Mouse (Mus musculus) forebrain, embryonic 15.5 days (tissue): ENCODE results near the gene Fam161a. TPM values are rescaled to one million over a fixed set of nuclear protein-coding genes. Genes with fewer than 3 reads are reported as not detected.

Experiments used
- ATAC-seq: fragments of 200-750 bp; cut with Nextera tagmentation; replicated peaks from 2 replicates; pipeline ENCODE4 v1.8.0; 2017; ENCODE audit warnings: mild to moderate bottlenecking, moderate TSS enrichment, moderate library complexity
- H3K27ac ChIP-seq: fragments of 300-500 bp; sonication (generic); replicated peaks from 2 replicates; pipeline ENCODE4 v1.5.1; 2015; ENCODE audit warnings: mild to moderate bottlenecking, inconsistent platforms
- H3K27me3 ChIP-seq: fragments of 300-500 bp; sonication (generic); 2 replicates; pipeline ENCODE4 v1.6.1; 2015; ENCODE audit warnings: inconsistent platforms
- H3K36me3 ChIP-seq: fragments of 300-500 bp; sonication (generic); 2 replicates; pipeline ENCODE4 v1.6.1; 2015; ENCODE audit warnings: mild to moderate bottlenecking, inconsistent platforms
- H3K4me1 ChIP-seq: fragments of 300-500 bp; sonication (generic); 2 replicates; pipeline ENCODE4 v1.6.1; 2015; ENCODE audit warnings: inconsistent platforms
- H3K4me2 ChIP-seq: fragments of 300-500 bp; sonication (generic); replicated peaks from 2 replicates; pipeline ENCODE4 v1.6.1; 2015; ENCODE audit warnings: mild to moderate bottlenecking, inconsistent platforms
- H3K4me3 ChIP-seq: fragments of 300-500 bp; sonication (generic); 2 replicates; pipeline ENCODE4 v1.5.1; 2015; ENCODE audit warnings: mild to moderate bottlenecking, inconsistent platforms
- H3K9ac ChIP-seq: fragments of 300-500 bp; sonication (generic); replicated peaks from 2 replicates; pipeline ENCODE4 v1.6.1; 2015; ENCODE audit warnings: mild to moderate bottlenecking, inconsistent platforms
- H3K9me3 ChIP-seq: fragments of 300-500 bp; sonication (generic); 2 replicates; pipeline ENCODE4 v1.6.1; 2016; ENCODE audit warnings: inconsistent platforms
- WGBS: fragments of 180-500 bp; shearing (Covaris S2); methylation state at CpG from one replicate; pipeline ENCODE4 v1.1.7; 2015; ENCODE audit warnings: mixed read lengths; 5-methylcytosine and 5-hydroxymethylcytosine counted together
- polyA plus RNA-seq: library from polyadenylated mRNA; unstranded; fragments of >200 nt; fragmentation: Nextera tagmentation; extraction: Ambion mirVana; gene quantifications from 2 replicates; pipeline ENCODE4 v1.2.1, GENCODE M21; 2015

The Fam161a gene
- polyA plus RNA-seq, 1 experiment from 2014 or later, result 3.8 TPM

DNA sequence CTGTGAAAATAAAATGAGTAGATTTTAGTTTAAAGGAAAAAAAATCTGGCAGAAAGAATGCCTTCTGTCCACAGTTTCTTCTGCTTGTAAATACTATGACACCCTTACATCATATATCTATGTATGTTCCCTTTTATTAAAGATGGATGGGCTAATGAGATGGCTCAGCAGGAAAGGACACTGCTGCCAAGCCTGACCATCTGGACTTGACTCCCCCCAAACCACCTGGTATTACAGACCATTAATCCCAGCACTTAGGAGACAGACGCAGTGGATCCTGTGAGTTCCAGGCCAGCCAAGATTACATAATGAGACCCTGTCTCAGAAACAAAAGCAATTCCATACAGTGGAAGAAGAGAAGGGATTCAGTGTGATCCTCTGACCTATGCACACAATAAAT, 28.6 kb upstream of the Fam161a start:
- 0 out of 2 replicates have a peak, but pooled peaks cover 2% of the 10 kb centered on the region for H3K36me3 ChIP-seq
- ATAC-seq, result no peak
- H3K27me3 ChIP-seq, result no peaks in the 10 kb centered on the region
- no peak overlapping the region for H3K4me3 ChIP-seq
- H3K9me3 ChIP-seq, result no peaks in the 10 kb centered on the region
- no peak overlapping the region for H3K4me2 ChIP-seq
- peaks cover 58% of the 10 kb centered on the region for H3K4me1 ChIP-seq
- H3K9ac ChIP-seq, result no peak overlapping the region
- 39% methylated on average over 1 of the region's 1 CpGs for WGBS
- no peak overlapping the region for H3K27ac ChIP-seq

DNA sequence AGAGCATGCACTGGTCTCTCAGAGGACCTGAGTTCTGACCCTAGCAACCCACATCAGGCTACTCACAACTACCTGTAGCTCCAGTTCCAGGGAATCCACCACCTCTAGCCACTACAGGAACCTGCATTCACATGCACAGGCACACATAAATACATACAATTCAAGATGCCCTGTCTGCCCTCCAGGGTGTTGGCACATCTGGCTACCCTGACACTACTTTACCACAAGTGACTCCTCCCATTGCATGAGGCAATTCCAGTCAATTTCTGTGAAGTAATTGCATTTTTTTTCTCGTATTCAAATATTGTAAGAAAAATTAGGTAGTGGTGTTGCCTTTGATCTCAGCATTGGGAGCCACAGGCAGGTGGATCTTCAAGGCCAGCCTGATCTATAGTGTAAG, 28.1 kb upstream of the Fam161a start:
- Histone ChIP-seq H3K27me3 (no peaks in the 10 kb centered on the region), H3K4me3 (no peak overlapping the region), H3K36me3 (0 out of 2 replicates have a peak, but pooled peaks cover 2% of the 10 kb centered on the region), H3K9me3 (no peaks in the 10 kb centered on the region), H3K9ac (no peak overlapping the region), H3K4me1 (peaks cover 53% of the 10 kb centered on the region), H3K4me2 (no peak overlapping the region), H3K27ac (no peak overlapping the region)
- ATAC-seq, result no peak
- WGBS, result 90% methylated on average over 1 of the region's 1 CpGs

DNA sequence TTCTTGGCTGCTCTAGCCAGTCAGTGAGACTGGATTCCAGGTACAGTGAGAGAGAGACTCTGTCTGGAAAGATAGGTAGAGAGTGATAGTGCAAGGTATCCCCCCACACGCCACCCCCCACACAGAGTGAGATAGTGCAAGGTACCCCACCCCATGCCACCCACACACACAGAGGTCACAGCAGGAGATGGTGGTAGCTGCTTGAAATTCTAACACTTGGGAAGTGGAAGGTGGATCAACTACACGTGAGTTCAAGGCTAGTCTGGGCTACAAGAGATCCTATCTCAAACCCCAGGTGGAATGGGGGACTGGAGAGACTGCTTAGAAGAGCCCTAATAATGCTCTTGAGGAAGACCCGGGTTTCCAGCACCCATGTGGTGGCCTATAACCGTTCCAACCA, 26.3 kb upstream of the Fam161a start:
- H3K9me3 ChIP-seq, result no peaks in the 10 kb centered on the region
- no peak for ATAC-seq
- H3K4me3 ChIP-seq, result peak overlapping the region; percentile 65
- H3K27me3 ChIP-seq, result no peaks in the 10 kb centered on the region
- peak overlapping the region; percentile 59 for H3K4me2 ChIP-seq
- H3K9ac ChIP-seq, result peak overlapping the region; percentile 67; the same call in 1 of the 2 replicates
- H3K36me3 ChIP-seq, result 0 out of 2 replicates have a peak, but pooled peaks cover under 1% of the 10 kb centered on the region
- H3K4me1 ChIP-seq, result peaks cover 39% of the 10 kb centered on the region
- WGBS, result 51% methylated on average over 4 of the region's 4 CpGs
- no peak overlapping the region for H3K27ac ChIP-seq

DNA sequence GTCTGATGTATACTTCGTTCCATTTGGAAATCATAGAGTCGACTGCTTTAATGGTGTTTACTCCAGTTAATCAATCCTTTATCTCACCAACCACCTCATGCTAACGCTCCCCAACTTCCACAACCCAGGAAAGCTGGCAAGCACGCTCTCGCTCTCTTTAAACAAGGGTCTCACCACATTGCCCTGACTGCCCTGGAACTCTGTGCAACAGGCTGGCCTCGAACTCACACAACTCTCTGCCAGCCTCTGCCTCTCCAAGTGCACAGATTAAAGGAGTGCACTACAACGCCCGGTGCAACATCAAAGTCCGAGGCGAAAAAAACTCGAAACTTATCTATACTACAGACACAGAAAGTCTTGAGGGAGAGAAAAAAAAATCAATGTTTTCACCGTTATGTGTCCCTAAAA, 25.8 kb upstream of the Fam161a start:
- no peaks in the 10 kb centered on the region for H3K36me3 ChIP-seq
- H3K4me3 ChIP-seq, result peak overlapping the region; percentile 65
- peaks cover 34% of the 10 kb centered on the region for H3K4me1 ChIP-seq
- 3% methylated on average over 12 of the region's 12 CpGs for WGBS
- peak overlapping the region; percentile 96 for H3K27ac ChIP-seq
- H3K4me2 ChIP-seq, result peak overlapping the region; percentile 59
- ATAC-seq, result peak; percentile 53
- H3K9me3 ChIP-seq, result no peaks in the 10 kb centered on the region
- peak overlapping the region; percentile 67 for H3K9ac ChIP-seq
- H3K27me3 ChIP-seq, result no peaks in the 10 kb centered on the region

GRCm38 (mm10) chr11:22981984-22982757, 25.2 kb upstream of the Fam161a start, which contains the start of the genes Gm28048 and Commd1:
Gm28048 (minus strand) TSS chr11:22982090.
Commd1 (minus strand) TSS chr11:22982382.
- peak within 1 kb of the TSS; percentile 67 for H3K9ac ChIP-seq
- peak; percentile 94 for ATAC-seq
- no peaks in the 10 kb centered on the region for H3K27me3 ChIP-seq
- H3K4me1 ChIP-seq, result peaks cover 31% of the 10 kb centered on the region
- no peaks in the 10 kb centered on the region for H3K9me3 ChIP-seq
- peak within 1 kb of the TSS; percentile 96 for H3K27ac ChIP-seq
- peak within 1 kb of the TSS; percentile 59 for H3K4me2 ChIP-seq
- H3K4me3 ChIP-seq, result peak within 1 kb of the TSS; percentile 65
- 2% methylated on average over 42 of the region's 42 CpGs for WGBS
- no peaks in the 10 kb centered on the region for H3K36me3 ChIP-seq

- ATAC-seq, result no peak
- peaks cover 31% of the 10 kb centered on the region for H3K4me1 ChIP-seq
- H3K9me3 ChIP-seq, result no peaks in the 10 kb centered on the region
- H3K27ac ChIP-seq, result peak overlapping the region; percentile 96; the same call in 1 of the 2 replicates
- H3K4me2 ChIP-seq, result peak overlapping the region; percentile 59
- no peaks in the 10 kb centered on the region for H3K27me3 ChIP-seq
- no peak overlapping the region; the same call in 1 of the 2 replicates for H3K4me3 ChIP-seq
- no peaks in the 10 kb centered on the region for H3K36me3 ChIP-seq
- no peak overlapping the region for H3K9ac ChIP-seq
- 62% methylated on average over 6 of the region's 6 CpGs for WGBS
Observed at GRCm38 (mm10) chr11:22982846-22983245, 24.5 kb upstream of the Fam161a start.

- Histone ChIP-seq H3K4me1 (peaks cover 17% of the 10 kb centered on the region), H3K4me3 (no peak overlapping the region), H3K9me3 (no peaks in the 10 kb centered on the region), H3K27me3 (no peaks in the 10 kb centered on the region), H3K4me2 (no peak overlapping the region), H3K9ac (no peak overlapping the region), H3K36me3 (no peaks in the 10 kb centered on the region), H3K27ac (no peak overlapping the region)
- no peak for ATAC-seq
- 81% methylated on average over 3 of the region's 3 CpGs for WGBS
Observed at GRCm38 (mm10) chr11:22985510-22985909, 21.8 kb upstream of the Fam161a start.

DNA sequence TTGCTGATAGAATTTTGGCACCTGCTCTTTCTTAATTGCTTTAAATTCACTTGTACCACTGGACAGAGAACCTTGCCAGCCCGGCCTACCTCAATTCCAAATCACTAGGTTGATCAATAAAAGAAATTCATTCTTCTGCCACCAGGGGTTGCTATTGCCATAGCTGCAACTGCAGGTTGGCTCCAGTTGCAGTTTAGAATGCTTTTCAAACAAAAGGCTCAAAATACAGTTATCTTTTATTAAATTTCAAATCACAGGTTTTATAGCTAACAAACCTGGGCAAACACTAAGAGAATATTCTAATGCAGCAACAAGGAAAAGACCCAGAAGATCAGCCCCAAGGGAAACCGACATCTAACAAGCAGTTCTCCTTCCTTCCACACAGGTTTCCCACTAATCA, 20.0 kb upstream of the Fam161a start:
- H3K27ac ChIP-seq, result no peak overlapping the region; the same call in 1 of the 2 replicates

DNA sequence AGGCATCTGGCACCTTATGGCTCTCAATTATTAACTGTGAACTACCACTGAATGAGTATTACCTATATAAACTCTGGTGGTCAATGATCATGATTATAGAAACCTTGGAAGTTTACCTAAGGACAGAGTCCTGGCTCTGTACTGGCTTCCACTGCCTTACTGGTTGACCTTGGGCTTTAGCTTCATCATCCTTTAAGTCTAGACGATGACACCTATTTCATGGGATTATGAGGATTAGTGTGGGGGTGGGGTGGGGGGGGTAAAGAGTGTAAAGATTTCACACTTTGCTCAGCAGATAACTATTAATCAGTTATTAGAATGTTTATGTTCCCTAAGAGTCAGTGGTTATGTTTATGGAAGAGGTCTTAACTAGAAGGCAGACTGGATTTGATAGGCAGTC, 17.5 kb upstream of the Fam161a start:
- WGBS, result 38% methylated on average over 1 of the region's 1 CpGs
- peak; percentile 49 for ATAC-seq
- peaks cover 15% of the 10 kb centered on the region for H3K36me3 ChIP-seq

More for the DNA sequence above, 20.0 kb upstream of the Fam161a start:
- no peaks in the 10 kb centered on the region for H3K36me3 ChIP-seq
- WGBS, result 51% methylated on average over 2 of the region's 2 CpGs
- H3K9me3 ChIP-seq, result no peaks in the 10 kb centered on the region
- ATAC-seq, result no peak
- H3K9ac ChIP-seq, result no peak overlapping the region
- no peak overlapping the region for H3K4me3 ChIP-seq
- no peak overlapping the region for H3K4me2 ChIP-seq
- peaks cover 20% of the 10 kb centered on the region for H3K4me1 ChIP-seq
- H3K27me3 ChIP-seq, result no peaks in the 10 kb centered on the region

DNA sequence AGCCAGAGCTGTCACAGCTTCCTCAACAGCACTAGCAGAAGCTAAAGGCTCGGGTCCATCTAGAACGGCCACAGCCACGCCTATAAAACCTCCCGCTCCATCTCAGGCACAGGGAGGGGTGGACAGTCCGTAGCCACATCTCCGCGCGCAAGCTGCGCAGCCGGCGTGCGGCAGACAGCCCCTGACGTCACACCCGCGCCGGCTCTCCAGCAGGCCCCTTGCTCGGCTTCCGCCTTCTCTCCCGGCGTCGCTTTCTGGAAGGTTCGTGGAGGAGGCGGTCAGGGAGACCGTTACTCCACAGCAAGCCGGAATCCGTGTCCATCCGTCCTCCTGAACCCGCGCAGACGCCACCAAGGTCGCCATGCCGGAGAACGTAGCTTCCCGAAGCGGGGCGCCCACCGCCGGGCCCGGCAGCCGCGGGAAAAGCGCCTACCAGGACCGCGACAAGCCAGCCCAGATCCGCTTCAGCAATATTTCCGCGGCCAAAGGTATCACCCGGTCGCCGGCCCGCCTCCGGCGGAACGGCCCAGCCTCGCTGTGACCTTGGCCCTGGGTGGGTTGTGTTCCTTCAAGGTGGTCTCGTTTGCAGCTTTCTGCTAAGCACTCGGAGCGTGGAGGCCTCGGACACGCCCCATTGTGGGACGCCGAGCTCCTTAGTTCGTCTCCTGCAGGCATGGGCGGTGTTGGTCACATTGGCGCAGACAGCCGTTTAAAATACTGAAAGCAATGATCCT, 16.8 kb upstream of the Fam161a start, which contains the start of gene Cct4:
Gene Cct4 (plus strand): TSS at position 127 of the 734 bp plus-strand sequence.
- peak within 1 kb of the TSS; percentile 96 for H3K9ac ChIP-seq
- no peaks in the 10 kb centered on the region for H3K9me3 ChIP-seq
- peak within 1 kb of the TSS; percentile 97 for H3K27ac ChIP-seq
- peak within 1 kb of the TSS; percentile 73 for H3K4me2 ChIP-seq
- H3K27me3 ChIP-seq, result no peaks in the 10 kb centered on the region
- peak; percentile 98 for ATAC-seq
- WGBS, result under 1% methylated on average over 66 of the region's 66 CpGs
- peaks cover 17% of the 10 kb centered on the region for H3K4me1 ChIP-seq
- H3K4me3 ChIP-seq, result peak within 1 kb of the TSS; percentile 88
- peaks cover 22% of the 10 kb centered on the region for H3K36me3 ChIP-seq

More for the DNA sequence above, 17.5 kb upstream of the Fam161a start:
- peak overlapping the region; percentile 96 for H3K9ac ChIP-seq
- H3K27ac ChIP-seq, result peak overlapping the region; percentile 97
- H3K27me3 ChIP-seq, result no peaks in the 10 kb centered on the region
- H3K9me3 ChIP-seq, result no peaks in the 10 kb centered on the region
- H3K4me3 ChIP-seq, result peak overlapping the region; percentile 88
- H3K4me1 ChIP-seq, result peaks cover 17% of the 10 kb centered on the region
- peak overlapping the region; percentile 73 for H3K4me2 ChIP-seq

DNA sequence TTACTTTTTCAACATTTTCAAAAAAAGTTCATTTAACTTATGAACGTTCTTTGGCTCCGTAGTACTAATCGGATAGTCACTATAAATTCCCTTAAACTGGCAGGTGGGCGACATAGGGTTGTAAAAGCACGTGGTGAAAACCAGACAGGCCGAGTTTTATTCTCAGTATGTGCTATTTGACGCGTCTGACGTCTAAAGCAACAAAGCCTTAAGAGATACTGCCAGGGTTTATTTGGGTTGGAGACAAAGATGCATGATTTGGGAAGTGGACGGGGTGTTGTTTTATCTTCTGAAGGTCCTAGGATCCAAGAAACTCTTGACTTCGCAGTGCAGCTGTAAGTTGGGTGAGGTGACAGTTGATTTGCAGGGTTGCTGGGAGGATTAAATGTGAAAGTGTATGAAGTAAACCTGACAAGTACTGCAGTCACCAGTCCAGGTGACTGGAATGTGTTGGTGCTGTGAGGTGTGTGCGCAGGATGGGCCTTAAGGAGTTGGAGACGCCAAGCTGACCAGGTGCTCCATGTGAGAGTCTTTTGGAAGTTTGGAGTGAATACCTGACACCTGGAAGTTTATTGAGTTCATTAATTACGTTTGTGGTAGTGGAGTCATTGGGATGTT, 16.0 kb upstream of the Fam161a start:
- no peak for ATAC-seq
- H3K36me3 ChIP-seq, result peaks cover 26% of the 10 kb centered on the region
- 11% methylated on average over 14 of the region's 14 CpGs for WGBS
- no peaks in the 10 kb centered on the region for H3K27me3 ChIP-seq
- H3K9me3 ChIP-seq, result no peaks in the 10 kb centered on the region
- H3K4me2 ChIP-seq, result peak overlapping the region; percentile 73
- peak overlapping the region; percentile 97; the same call in 1 of the 2 replicates for H3K27ac ChIP-seq
- H3K4me1 ChIP-seq, result peaks cover 17% of the 10 kb centered on the region
- peak overlapping the region; percentile 88 for H3K4me3 ChIP-seq
- peak overlapping the region; percentile 96 for H3K9ac ChIP-seq
